Mouse (Mus musculus) kidney, postnatal 0 days (tissue): ENCODE data around the gene Afap1. TPM values are rescaled to one million over a fixed set of nuclear protein-coding genes. Genes with fewer than 3 reads are reported as not detected.

Experiments used
- ATAC-seq: fragments of 200-750 bp; cut with Nextera tagmentation; replicated peaks from 2 replicates; pipeline ENCODE4 v1.8.0; 2017; ENCODE audit warnings: low read depth, moderate number of reproducible peaks, moderate TSS enrichment, moderate library complexity; ENCODE audit not compliant: low FRiP score
- DNase-seq: peaks from one replicate; pipeline ENCODE4 v3.0.0-alpha.2; 2016; ENCODE audit warnings: low spot score
- H3K27ac ChIP-seq: fragments of 300-500 bp; sonication (generic); 2 replicates; pipeline ENCODE4 v1.5.1; 2014; ENCODE audit warnings: mild to moderate bottlenecking
- H3K27me3 ChIP-seq: fragments of 300-500 bp; sonication (generic); 2 replicates; pipeline ENCODE4 v1.6.1; 2014; ENCODE audit warnings: low read length, mixed read lengths; ENCODE audit not compliant: insufficient read depth
- H3K36me3 ChIP-seq: fragments of 300-500 bp; sonication (generic); 2 replicates; pipeline ENCODE4 v1.6.1; 2014; ENCODE audit warnings: low read length, mixed read lengths; ENCODE audit not compliant: insufficient read depth
- H3K4me1 ChIP-seq: fragments of 300-500 bp; sonication (generic); replicated peaks from 2 replicates; pipeline ENCODE4 v1.6.1; 2014; ENCODE audit warnings: antibody characterized with exemption, low read length, mixed read lengths; ENCODE audit not compliant: insufficient read depth
- H3K4me2 ChIP-seq: fragments of 300-500 bp; sonication (generic); 2 replicates; pipeline ENCODE4 v1.6.1; 2014; ENCODE audit warnings: mild to moderate bottlenecking, low read length, moderate library complexity, mixed read lengths
- H3K4me3 ChIP-seq: fragments of 300-500 bp; sonication (generic); replicated peaks from 2 replicates; pipeline ENCODE4 v1.5.1; 2014; ENCODE audit warnings: low read depth, low read length
- H3K9ac ChIP-seq: fragments of 300-500 bp; sonication (generic); 2 replicates; pipeline ENCODE4 v1.6.1; 2014; ENCODE audit warnings: low read depth, low read length
- H3K9me3 ChIP-seq: fragments of 300-500 bp; sonication (generic); replicated peaks from 2 replicates; pipeline ENCODE4 v1.6.1; 2016; ENCODE audit warnings: low read length, inconsistent platforms, mixed read lengths
- CTCF ChIP-seq: IDR thresholded peaks from 2 replicates; pipeline ENCODE4 v1.5.1; 2016; ENCODE audit warnings: antibody characterized with exemption, low read depth, mild to moderate bottlenecking, moderate library complexity
- WGBS: fragments of 180-500 bp; shearing (Covaris S2); extraction: QIAGEN DNeasy Blood & Tissue Kit; methylation state at CpG from one replicate; pipeline ENCODE4 v1.1.7; 2014; 5-methylcytosine and 5-hydroxymethylcytosine counted together
- polyA plus RNA-seq: library from polyadenylated mRNA; unstranded; fragments of >200 nt; fragmentation: Nextera tagmentation; extraction: Ambion mirVana; gene quantifications from 2 replicates; pipeline ENCODE4 v1.2.1, GENCODE M21; 2015

Afap1 gene
- polyA plus RNA-seq, 1 experiment from 2014 or later, result 19.1 TPM

- Histone ChIP-seq H3K4me2 (no peak overlapping the region), H3K9me3 (no peaks in the 10 kb centered on the region), H3K36me3 (no peaks in the 10 kb centered on the region), H3K4me3 (no peak overlapping the region), H3K27me3 (no peaks in the 10 kb centered on the region; the same call in 1 of the 2 replicates), H3K4me1 (no peaks in the 10 kb centered on the region), H3K27ac (no peak overlapping the region), H3K9ac (no peak overlapping the region)
- no peak for DNase-seq
- TF ChIP-seq CTCF, result no peak
- no peak for ATAC-seq
These were observed 148.1 kb downstream of the Afap1 start for GRCm38 (mm10) chr5:36041236-36041562.

DNA sequence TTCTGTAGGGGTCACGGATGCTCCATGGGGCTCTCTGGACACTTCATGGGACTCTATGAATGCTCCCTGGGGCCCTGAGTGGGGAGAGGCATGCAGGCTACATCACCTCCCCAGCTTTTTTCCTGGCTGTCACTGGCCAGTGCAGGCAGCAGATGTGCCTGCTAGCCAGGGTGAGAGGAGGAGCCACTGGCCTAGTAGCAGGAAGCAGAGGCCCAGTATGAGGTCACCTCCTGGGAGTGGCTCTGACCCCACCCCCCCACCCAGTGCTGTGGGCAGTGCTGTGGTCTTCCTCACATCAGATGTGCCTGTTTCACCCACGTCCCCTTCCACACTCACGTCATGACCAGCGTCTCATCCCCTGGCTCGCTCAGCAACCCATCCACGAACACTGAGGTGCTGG lies 148.6 kb downstream of the Afap1 start:
- Histone ChIP-seq H3K27ac (no peak overlapping the region), H3K27me3 (no peaks in the 10 kb centered on the region; the same call in 1 of the 2 replicates), H3K36me3 (no peaks in the 10 kb centered on the region), H3K4me3 (no peak overlapping the region), H3K4me2 (no peak overlapping the region), H3K4me1 (no peaks in the 10 kb centered on the region), H3K9ac (no peak overlapping the region), H3K9me3 (no peaks in the 10 kb centered on the region)
- peak; percentile 37; the same call in 1 of the 2 replicates for ATAC-seq
- 83% methylated on average over 6 of the region's 6 CpGs for WGBS
- no peak for TF ChIP-seq CTCF
- no peak for DNase-seq

GRCm38 (mm10) chr5:36043154-36043553 lies 150.0 kb downstream of the Afap1 start:
- TF ChIP-seq CTCF, result no peak
- 91% methylated on average over 2 of the region's 2 CpGs for WGBS
- Histone ChIP-seq H3K27me3 (no peaks in the 10 kb centered on the region; the same call in 1 of the 2 replicates), H3K4me3 (no peak overlapping the region), H3K9ac (no peak overlapping the region), H3K4me2 (no peak overlapping the region), H3K4me1 (no peaks in the 10 kb centered on the region), H3K27ac (no peak overlapping the region), H3K9me3 (no peaks in the 10 kb centered on the region), H3K36me3 (no peaks in the 10 kb centered on the region)
- ATAC-seq (no peak), DNase-seq (no peak)

Other genes with a start within 250 kb of the Afap1 start
- gene Htra3, start 213.5 kb upstream of the Afap1 start, polyA plus RNA-seq, result 22.4 and 24.6 TPM in 2 replicates
- 19.0 and 21.4 TPM in 2 replicates for gene Sh3tc1, start 153.3 kb upstream of the Afap1 start, polyA plus RNA-seq
- 3.2 and 3.9 TPM in 2 replicates for gene Ablim2, start 135.4 kb upstream of the Afap1 start, polyA plus RNA-seq